Mouse (Mus musculus) C2C12 (cell line): Measurements from ENCODE around the gene Ror1.

Source experiments
- CEBPB ChIP-seq: IDR thresholded peaks from one replicate; pipeline ENCODE4 v1.6.1; 2011; ENCODE audit warnings: low read depth, mild to moderate bottlenecking, control low read depth, moderate library complexity
- CTCF ChIP-seq: IDR thresholded peaks from one replicate; pipeline ENCODE4 v1.5.1; 2011; ENCODE audit not compliant: control insufficient read depth, insufficient read depth, insufficient read length
- FOSL1 ChIP-seq: IDR thresholded peaks from one replicate; pipeline ENCODE4 v1.8.0; 2011; ENCODE audit warnings: mild to moderate bottlenecking, low read length; ENCODE audit not compliant: poor library complexity, insufficient read depth, severe bottlenecking
- MAX ChIP-seq: IDR thresholded peaks from one replicate; pipeline ENCODE4 v1.6.1; 2011; ENCODE audit warnings: mild to moderate bottlenecking, control low read depth
- MYOD1 ChIP-seq: IDR thresholded peaks from one replicate; pipeline ENCODE4 v1.6.1; 2011; ENCODE audit warnings: low read depth; ENCODE audit not compliant: control insufficient read depth, insufficient read length
- MYOG ChIP-seq: IDR thresholded peaks from one replicate; pipeline ENCODE4 v1.6.1; 2011; ENCODE audit not compliant: control insufficient read depth, insufficient read length; ENCODE audit errors: extremely low read depth
- USF1 ChIP-seq: IDR thresholded peaks from one replicate; pipeline ENCODE4 v1.6.1; 2011; ENCODE audit warnings: low read depth, mild to moderate bottlenecking, control low read depth, moderate library complexity

DNA sequence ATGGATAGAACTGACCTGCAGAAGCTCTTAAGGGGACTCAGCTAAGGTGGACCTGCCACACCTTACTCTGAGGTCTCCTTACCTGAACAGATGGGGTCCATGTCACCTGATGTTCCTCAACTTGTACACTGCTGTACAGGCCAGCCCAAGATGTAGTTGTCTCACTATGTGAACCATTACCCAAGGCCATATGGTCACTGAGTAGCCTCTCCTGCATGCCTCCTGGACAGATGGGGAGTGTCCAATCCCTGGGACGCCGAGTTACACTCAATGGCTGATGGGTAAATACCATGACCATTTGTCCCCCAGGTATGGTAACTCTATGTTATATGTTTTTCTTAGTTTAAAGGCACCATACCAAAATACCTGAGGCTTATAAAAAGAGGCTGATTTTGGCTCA, 29.9 kb upstream of the Ror1 start:
- TF ChIP-seq CTCF (no peak), MAX (no peak), USF1 (no peak), FOSL1 (no peak), MYOG (no peak), CEBPB (no peak), MYOD1 (no peak)
